Mouse (Mus musculus): ENCODE data around the gene Pfdn4. TPM values are rescaled to one million over a fixed set of nuclear protein-coding genes. Genes with fewer than 3 reads are reported as not detected.

Gene Pfdn4
- polyA plus RNA-seq, 1 experiment from 2014 or later = 61.3 TPM

DNA sequence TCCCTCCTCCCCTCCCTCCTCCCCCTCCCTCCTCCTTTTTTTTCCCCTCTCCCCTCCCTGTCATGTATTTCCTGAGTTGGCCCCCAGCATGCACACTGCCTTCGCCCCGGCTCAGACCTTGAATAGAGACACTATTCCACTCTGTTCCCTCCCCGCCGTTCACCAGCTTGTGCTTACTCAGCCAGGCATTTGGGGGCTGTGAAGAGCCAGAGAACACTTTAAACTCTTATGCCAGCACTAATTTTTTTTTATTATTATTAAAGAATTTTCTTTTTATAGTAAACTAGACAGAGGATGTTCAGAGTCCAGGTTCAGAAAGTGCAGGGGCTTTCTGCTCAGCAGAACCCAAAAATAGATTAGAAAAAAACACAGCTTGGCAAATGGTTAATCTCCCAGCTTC is 31.4 kb upstream of the Pfdn4 start:
- H3K36me3 ChIP-seq (ENCODE audit: control insufficient read depth, insufficient read depth, low read length) = no peaks in the 10 kb centered on the region
- H3K4me2 ChIP-seq = no peak overlapping the region
- no peak overlapping the region for H3K27ac ChIP-seq (ENCODE audit: low read depth, low read length)
- ATAC-seq (replicated peaks; ENCODE audit: insufficient number of reproducible peaks, low FRiP score, low TSS enrichment) = no peak
- H3K9me3 ChIP-seq (replicated peaks; ENCODE audit: control insufficient read depth, low read length) = no peaks in the 10 kb centered on the region
- WGBS (ENCODE audit: insufficient replicate concordance) = 52% methylated on average over 4 of the region's 4 CpGs
- H3K4me3 ChIP-seq (ENCODE audit: low read depth, low read length) = no peak overlapping the region
- H3K9ac ChIP-seq (ENCODE audit: low read depth, low read length) = no peak overlapping the region
- H3K27me3 ChIP-seq (ENCODE audit: control insufficient read depth, insufficient read depth, low read length) = peaks cover 63% of the 10 kb centered on the region
- H3K4me1 ChIP-seq (ENCODE audit: control insufficient read depth, insufficient read depth, low read length) = no peaks in the 10 kb centered on the region

DNA sequence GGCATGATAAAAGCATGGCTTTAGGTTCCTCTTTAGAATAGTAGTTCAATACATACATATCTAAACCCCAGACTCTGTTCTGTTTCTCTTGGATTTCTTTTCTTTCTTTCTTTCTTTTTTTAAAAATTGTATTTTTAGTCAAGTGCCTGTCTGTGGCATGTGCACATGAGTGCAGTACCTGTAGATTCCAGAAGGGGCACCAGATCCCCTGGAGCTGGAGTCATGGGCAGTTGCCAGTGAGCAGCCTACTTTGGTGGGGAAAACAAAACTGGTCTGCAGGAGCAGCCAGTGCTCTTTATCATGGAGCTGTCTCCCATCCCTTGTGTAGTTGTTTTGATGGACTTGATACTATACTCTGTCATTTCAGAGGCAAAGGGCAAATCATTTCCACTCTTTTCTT is 28.2 kb upstream of the Pfdn4 start:
- Histone ChIP-seq H3K4me3 (ENCODE audit: low read depth, low read length) (no peak overlapping the region), H3K9me3 (replicated peaks; ENCODE audit: control insufficient read depth, low read length) (no peaks in the 10 kb centered on the region), H3K9ac (ENCODE audit: low read depth, low read length) (no peak overlapping the region), H3K36me3 (ENCODE audit: control insufficient read depth, insufficient read depth, low read length) (no peaks in the 10 kb centered on the region), H3K27me3 (ENCODE audit: control insufficient read depth, insufficient read depth, low read length) (peaks cover 74% of the 10 kb centered on the region), H3K27ac (ENCODE audit: low read depth, low read length) (no peak overlapping the region), H3K4me2 (no peak overlapping the region), H3K4me1 (ENCODE audit: control insufficient read depth, insufficient read depth, low read length) (no peaks in the 10 kb centered on the region)
- no peak for ATAC-seq (replicated peaks; ENCODE audit: insufficient number of reproducible peaks, low FRiP score, low TSS enrichment)

- WGBS (ENCODE audit: insufficient replicate concordance) = 13% methylated on average over 10 of the region's 10 CpGs
- no peak overlapping the region for H3K27ac ChIP-seq (ENCODE audit: low read depth, low read length)
- H3K4me3 ChIP-seq (ENCODE audit: low read depth, low read length) = no peak overlapping the region
- H3K4me2 ChIP-seq = no peak overlapping the region
- ATAC-seq (replicated peaks; ENCODE audit: insufficient number of reproducible peaks, low FRiP score, low TSS enrichment) = no peak
- no peaks in the 10 kb centered on the region; the same call in 1 of the 2 replicates for H3K9me3 ChIP-seq (replicated peaks; ENCODE audit: control insufficient read depth, low read length)
- H3K36me3 ChIP-seq (ENCODE audit: control insufficient read depth, insufficient read depth, low read length) = no peaks in the 10 kb centered on the region
- H3K4me1 ChIP-seq (ENCODE audit: control insufficient read depth, insufficient read depth, low read length) = no peaks in the 10 kb centered on the region
- H3K27me3 ChIP-seq (ENCODE audit: control insufficient read depth, insufficient read depth, low read length) = peaks cover 82% of the 10 kb centered on the region
- no peak overlapping the region for H3K9ac ChIP-seq (ENCODE audit: low read depth, low read length)
Measured at GRCm38 (mm10) chr2:170469616-170470308, 26.5 kb upstream of the Pfdn4 start.

DNA sequence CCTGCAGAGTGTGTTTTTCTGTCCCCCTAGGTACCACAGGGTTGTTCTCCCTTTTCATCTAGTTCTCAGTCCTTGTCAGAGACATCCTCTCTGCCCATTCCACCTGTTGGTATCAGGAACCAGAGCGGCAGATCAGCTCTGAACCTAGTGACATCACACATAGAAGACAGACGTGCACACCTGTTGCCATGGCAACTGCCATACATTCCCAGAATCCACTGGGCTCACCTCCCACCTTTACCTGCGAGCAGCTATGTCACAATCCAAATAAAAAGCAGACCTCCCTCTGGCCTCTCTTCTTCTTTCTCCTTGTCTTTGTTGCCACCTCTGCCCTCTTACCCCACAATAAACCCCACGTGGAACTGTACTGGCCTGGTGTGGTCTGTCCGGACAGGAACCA is 25.6 kb upstream of the Pfdn4 start:
- WGBS (ENCODE audit: insufficient replicate concordance) = 76% methylated on average over 5 of the region's 5 CpGs
- Histone ChIP-seq H3K27me3 (ENCODE audit: control insufficient read depth, insufficient read depth, low read length) (peaks cover 85% of the 10 kb centered on the region), H3K9ac (ENCODE audit: low read depth, low read length) (no peak overlapping the region)

GRCm38 (mm10) chr2:170474125-170474524 is 22.1 kb upstream of the Pfdn4 start:
- no peaks in the 10 kb centered on the region; the same call in 1 of the 2 replicates for H3K9me3 ChIP-seq (replicated peaks; ENCODE audit: control insufficient read depth, low read length)
- no peaks in the 10 kb centered on the region for H3K4me1 ChIP-seq (ENCODE audit: control insufficient read depth, insufficient read depth, low read length)
- peaks cover 76% of the 10 kb centered on the region for H3K27me3 ChIP-seq (ENCODE audit: control insufficient read depth, insufficient read depth, low read length)
- H3K4me2 ChIP-seq = no peak overlapping the region
- no peak overlapping the region for H3K27ac ChIP-seq (ENCODE audit: low read depth, low read length)
- no peak for ATAC-seq (replicated peaks; ENCODE audit: insufficient number of reproducible peaks, low FRiP score, low TSS enrichment)
- H3K9ac ChIP-seq (ENCODE audit: low read depth, low read length) = no peak overlapping the region
- no peaks in the 10 kb centered on the region for H3K36me3 ChIP-seq (ENCODE audit: control insufficient read depth, insufficient read depth, low read length)
- H3K4me3 ChIP-seq (ENCODE audit: low read depth, low read length) = no peak overlapping the region
- WGBS (ENCODE audit: insufficient replicate concordance) = 90% methylated on average over 5 of the region's 5 CpGs

More for the DNA sequence above, 25.6 kb upstream of the Pfdn4 start:
- H3K4me2 ChIP-seq = no peak overlapping the region
- H3K4me1 ChIP-seq (ENCODE audit: control insufficient read depth, insufficient read depth, low read length) = no peaks in the 10 kb centered on the region
- no peak overlapping the region for H3K27ac ChIP-seq (ENCODE audit: low read depth, low read length)
- H3K9me3 ChIP-seq (replicated peaks; ENCODE audit: control insufficient read depth, low read length) = no peaks in the 10 kb centered on the region; the same call in 1 of the 2 replicates
- no peak overlapping the region for H3K4me3 ChIP-seq (ENCODE audit: low read depth, low read length)
- H3K36me3 ChIP-seq (ENCODE audit: control insufficient read depth, insufficient read depth, low read length) = no peaks in the 10 kb centered on the region
- no peak for ATAC-seq (replicated peaks; ENCODE audit: insufficient number of reproducible peaks, low FRiP score, low TSS enrichment)

DNA sequence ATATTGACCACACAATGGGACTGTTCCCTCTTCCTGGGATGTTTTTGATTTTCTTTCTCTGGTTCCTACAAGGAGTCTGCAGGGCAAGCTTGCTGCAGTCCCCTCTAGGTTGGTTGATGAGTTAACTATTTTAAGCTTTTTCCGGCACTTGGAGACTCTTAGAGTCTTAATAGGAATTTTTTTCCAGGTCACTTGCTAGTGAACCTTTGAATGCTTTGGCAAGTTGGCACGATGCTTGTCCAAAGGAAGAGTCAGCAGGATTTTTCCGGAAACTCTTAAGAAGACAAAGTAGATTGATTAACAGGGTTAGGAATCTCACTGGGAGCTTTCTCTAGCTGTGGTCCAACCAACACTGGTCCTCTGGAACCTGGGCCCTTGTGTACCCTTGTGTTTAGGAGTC is 21.1 kb upstream of the Pfdn4 start:
- no peaks in the 10 kb centered on the region for H3K4me1 ChIP-seq (ENCODE audit: control insufficient read depth, insufficient read depth, low read length)
- no peaks in the 10 kb centered on the region; the same call in 1 of the 2 replicates for H3K9me3 ChIP-seq (replicated peaks; ENCODE audit: control insufficient read depth, low read length)
- H3K36me3 ChIP-seq (ENCODE audit: control insufficient read depth, insufficient read depth, low read length) = no peaks in the 10 kb centered on the region
- H3K27me3 ChIP-seq (ENCODE audit: control insufficient read depth, insufficient read depth, low read length) = peaks cover 73% of the 10 kb centered on the region
- H3K4me3 ChIP-seq (ENCODE audit: low read depth, low read length) = no peak overlapping the region
- WGBS (ENCODE audit: insufficient replicate concordance) = 76% methylated on average over 3 of the region's 3 CpGs
- H3K9ac ChIP-seq (ENCODE audit: low read depth, low read length) = no peak overlapping the region
- H3K27ac ChIP-seq (ENCODE audit: low read depth, low read length) = no peak overlapping the region
- ATAC-seq (replicated peaks; ENCODE audit: insufficient number of reproducible peaks, low FRiP score, low TSS enrichment) = no peak
- no peak overlapping the region for H3K4me2 ChIP-seq

GRCm38 (mm10) chr2:170476215-170476614 is 20.0 kb upstream of the Pfdn4 start:
- Histone ChIP-seq H3K4me2 (no peak overlapping the region), H3K36me3 (ENCODE audit: control insufficient read depth, insufficient read depth, low read length) (no peaks in the 10 kb centered on the region), H3K27me3 (ENCODE audit: control insufficient read depth, insufficient read depth, low read length) (peaks cover 73% of the 10 kb centered on the region), H3K9me3 (replicated peaks; ENCODE audit: control insufficient read depth, low read length) (no peaks in the 10 kb centered on the region; the same call in 1 of the 2 replicates), H3K9ac (ENCODE audit: low read depth, low read length) (no peak overlapping the region), H3K4me3 (ENCODE audit: low read depth, low read length) (no peak overlapping the region), H3K27ac (ENCODE audit: low read depth, low read length) (no peak overlapping the region), H3K4me1 (ENCODE audit: control insufficient read depth, insufficient read depth, low read length) (no peaks in the 10 kb centered on the region)
- 65% methylated on average over 11 of the region's 11 CpGs for WGBS (ENCODE audit: insufficient replicate concordance)
- no peak for ATAC-seq (replicated peaks; ENCODE audit: insufficient number of reproducible peaks, low FRiP score, low TSS enrichment)

- no peaks in the 10 kb centered on the region for H3K36me3 ChIP-seq (ENCODE audit: control insufficient read depth, insufficient read depth, low read length)
- H3K4me1 ChIP-seq (ENCODE audit: control insufficient read depth, insufficient read depth, low read length) = no peaks in the 10 kb centered on the region
- no peak overlapping the region for H3K9ac ChIP-seq (ENCODE audit: low read depth, low read length)
- H3K9me3 ChIP-seq (replicated peaks; ENCODE audit: control insufficient read depth, low read length) = no peaks in the 10 kb centered on the region; the same call in 1 of the 2 replicates
- WGBS (ENCODE audit: insufficient replicate concordance) = 22% methylated on average over 8 of the region's 8 CpGs
- no peak overlapping the region for H3K27ac ChIP-seq (ENCODE audit: low read depth, low read length)
- H3K27me3 ChIP-seq (ENCODE audit: control insufficient read depth, insufficient read depth, low read length) = peaks cover 73% of the 10 kb centered on the region
- ATAC-seq (replicated peaks; ENCODE audit: insufficient number of reproducible peaks, low FRiP score, low TSS enrichment) = peak; percentile 63
- no peak overlapping the region for H3K4me3 ChIP-seq (ENCODE audit: low read depth, low read length)
- H3K4me2 ChIP-seq = no peak overlapping the region
Measured at GRCm38 (mm10) chr2:170476643-170477042, 19.6 kb upstream of the Pfdn4 start.

DNA sequence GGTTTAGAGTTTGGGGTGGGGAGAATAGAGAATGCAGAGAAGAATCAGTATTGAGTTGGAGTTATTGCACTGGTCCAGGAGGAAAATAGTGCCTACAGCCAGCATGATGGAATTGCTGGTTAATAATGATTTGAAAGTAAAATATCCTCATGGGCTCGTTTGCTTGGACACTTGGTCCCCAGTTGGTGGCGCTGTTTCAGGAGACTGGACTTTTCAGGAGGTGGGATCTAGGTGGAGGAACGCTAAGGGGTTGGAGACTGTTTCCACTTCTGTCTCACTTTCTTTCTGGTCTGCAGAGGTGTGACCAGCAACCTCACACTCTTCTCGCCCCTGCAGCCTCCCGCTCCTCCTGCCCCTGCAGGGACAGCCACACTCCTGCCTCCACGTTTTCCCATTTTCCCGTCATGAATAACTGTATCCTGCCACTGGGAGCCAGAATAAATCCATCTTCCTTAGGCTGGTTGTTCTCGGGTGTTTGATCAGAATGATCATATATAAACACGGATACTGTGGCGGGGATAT is 14.1 kb upstream of the Pfdn4 start:
- H3K4me1 ChIP-seq (ENCODE audit: control insufficient read depth, insufficient read depth, low read length) = no peaks in the 10 kb centered on the region
- no peak overlapping the region for H3K4me2 ChIP-seq
- H3K27me3 ChIP-seq (ENCODE audit: control insufficient read depth, insufficient read depth, low read length) = peaks cover 80% of the 10 kb centered on the region
- no peak overlapping the region for H3K9ac ChIP-seq (ENCODE audit: low read depth, low read length)
- no peaks in the 10 kb centered on the region for H3K36me3 ChIP-seq (ENCODE audit: control insufficient read depth, insufficient read depth, low read length)
- no peaks in the 10 kb centered on the region for H3K9me3 ChIP-seq (replicated peaks; ENCODE audit: control insufficient read depth, low read length)
- H3K27ac ChIP-seq (ENCODE audit: low read depth, low read length) = no peak overlapping the region
- 55% methylated on average over 10 of the region's 10 CpGs for WGBS (ENCODE audit: insufficient replicate concordance)
- no peak overlapping the region for H3K4me3 ChIP-seq (ENCODE audit: low read depth, low read length)
- no peak for ATAC-seq (replicated peaks; ENCODE audit: insufficient number of reproducible peaks, low FRiP score, low TSS enrichment)
